Mouse (Mus musculus): Measurements from ENCODE around the gene Wwc2.

GRCm38 (mm10) chr8:47928604-47929185 lies 62.0 kb downstream of the Wwc2 start:
- TF ChIP-seq E2F4 (IDR thresholded peaks at IDR 0.05; ENCODE audit: insufficient read depth): no peak
- TF ChIP-seq USF1 (IDR thresholded peaks at IDR 0.05; ENCODE audit: low read depth): no peak
- TF ChIP-seq POLR2AphosphoS2 (IDR thresholded peaks at IDR 0.05; ENCODE audit: insufficient read length, low read depth): no peak
- TF ChIP-seq REST (IDR thresholded peaks at IDR 0.05; ENCODE audit: insufficient read depth, insufficient read length): no peak
- TF ChIP-seq POLR2A (IDR thresholded peaks at IDR 0.05; ENCODE audit: insufficient read length, low read depth): no peak
- no peak for TF ChIP-seq MYOD1 (IDR thresholded peaks at IDR 0.05; ENCODE audit: control insufficient read depth in 1 of 3, insufficient read length in 2 of 3, low read depth in 2 of 3)
- no peak for TF ChIP-seq MAX (IDR thresholded peaks at IDR 0.05; ENCODE audit: low read depth)
- TF ChIP-seq SRF (IDR thresholded peaks at IDR 0.05; ENCODE audit: control insufficient read depth, insufficient read length, low read depth): no peak
- TF ChIP-seq MYOG (IDR thresholded peaks at IDR 0.05; ENCODE audit: control insufficient read depth in 1 of 3, insufficient read depth in 1 of 3, insufficient read length in 2 of 3, low read depth in 2 of 3): no peak

Measured in myocyte (in vitro differentiated cells).